Mouse (Mus musculus) heart, embryonic 10.5 days (tissue): ENCODE data around the gene Kcnj2. TPM values are rescaled to one million over a fixed set of nuclear protein-coding genes. Genes with fewer than 3 reads are reported as not detected.
A peak's percentile ranks its signal among the peaks of the same experiment; 100 is the strongest.

Experiments used
- DNase-seq: peaks from one replicate; pipeline ENCODE4 v3.0.0-alpha.2; 2017; ENCODE audit warnings: low spot score
- H3K27ac ChIP-seq: fragments of 300-500 bp; sonication (generic); 2 replicates; pipeline ENCODE4 v1.5.1; 2016; ENCODE audit warnings: mild to moderate bottlenecking
- H3K27me3 ChIP-seq: fragments of 300-500 bp; sonication (generic); 2 replicates; pipeline ENCODE4 v1.6.1; 2016; ENCODE audit warnings: mild to moderate bottlenecking; ENCODE audit not compliant: poor library complexity, insufficient read depth, severe bottlenecking
- H3K36me3 ChIP-seq: fragments of 300-500 bp; sonication (generic); 2 replicates; pipeline ENCODE4 v1.6.1; 2016; ENCODE audit warnings: mild to moderate bottlenecking, moderate library complexity
- H3K4me1 ChIP-seq: fragments of 300-500 bp; sonication (generic); 2 replicates; pipeline ENCODE4 v1.6.1; 2016; ENCODE audit warnings: mild to moderate bottlenecking
- H3K4me3 ChIP-seq: fragments of 300-500 bp; sonication (generic); 2 replicates; pipeline ENCODE4 v1.5.1; 2016; ENCODE audit warnings: mild to moderate bottlenecking, moderate library complexity
- H3K9me3 ChIP-seq: fragments of 300-500 bp; sonication (generic); 2 replicates; pipeline ENCODE4 v1.6.1; 2016; ENCODE audit warnings: mild to moderate bottlenecking, moderate library complexity
- WGBS: fragments of 180-500 bp; shearing (Covaris S2); methylation state at CpG from one replicate; pipeline ENCODE4 v1.1.7; 2016; 5-methylcytosine and 5-hydroxymethylcytosine counted together
- polyA plus RNA-seq: library from polyadenylated mRNA; unstranded; fragments of >200 nt; fragmentation: Nextera tagmentation; extraction: Ambion mirVana; gene quantifications from 2 replicates; pipeline ENCODE4 v1.2.1, GENCODE M21; 2016

The Kcnj2 gene
- polyA plus RNA-seq, 1 experiment from 2014 or later = 2.2 TPM

DNA sequence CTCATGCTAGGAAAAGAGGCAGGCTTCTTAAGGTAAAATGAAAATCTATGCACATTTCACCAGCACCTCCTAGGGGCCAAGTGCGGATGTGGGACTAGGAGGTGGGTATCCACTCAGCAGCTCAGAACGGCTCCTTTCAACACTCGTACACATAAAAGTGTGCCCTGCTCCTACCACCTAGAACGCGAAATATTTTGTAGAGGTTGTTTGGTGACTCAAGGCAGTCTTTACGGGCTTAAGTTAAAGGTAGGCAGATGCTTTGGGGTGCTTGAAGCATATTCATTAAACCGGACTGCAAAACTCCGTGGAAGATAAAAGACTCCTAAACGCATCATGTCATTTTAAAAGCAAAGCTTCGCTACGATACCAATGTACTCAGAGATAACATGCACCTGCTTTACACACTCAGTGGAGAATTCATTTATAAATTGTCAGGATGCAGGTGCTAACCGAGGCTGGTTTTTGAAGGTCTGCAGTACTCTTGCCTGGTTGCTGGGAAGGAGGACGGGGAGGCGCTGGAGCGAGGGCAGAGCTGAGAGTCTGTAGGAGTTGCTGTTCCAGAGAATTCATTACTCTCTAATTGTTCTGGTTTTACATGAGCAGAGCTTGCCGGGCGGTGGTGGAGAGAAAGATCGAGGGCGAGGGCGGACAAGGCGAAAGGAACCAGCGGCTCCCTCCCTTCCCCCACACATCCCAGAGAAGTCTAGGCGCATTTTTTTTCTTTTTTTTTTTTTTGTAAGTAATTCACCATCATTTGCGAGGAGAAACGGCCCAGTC, 1.0 kb upstream of the Kcnj2 start:
- Histone ChIP-seq H3K4me1 (no peaks in the 10 kb centered on the region), H3K27ac (peak overlapping the region; percentile 83; the same call in 1 of the 2 replicates), H3K36me3 (no peaks in the 10 kb centered on the region), H3K27me3 (no peaks in the 10 kb centered on the region), H3K4me3 (peak overlapping the region; percentile 73), H3K9me3 (no peaks in the 10 kb centered on the region)
- peak; percentile 82 for DNase-seq
- under 1% methylated on average over 25 of the region's 25 CpGs for WGBS

DNA sequence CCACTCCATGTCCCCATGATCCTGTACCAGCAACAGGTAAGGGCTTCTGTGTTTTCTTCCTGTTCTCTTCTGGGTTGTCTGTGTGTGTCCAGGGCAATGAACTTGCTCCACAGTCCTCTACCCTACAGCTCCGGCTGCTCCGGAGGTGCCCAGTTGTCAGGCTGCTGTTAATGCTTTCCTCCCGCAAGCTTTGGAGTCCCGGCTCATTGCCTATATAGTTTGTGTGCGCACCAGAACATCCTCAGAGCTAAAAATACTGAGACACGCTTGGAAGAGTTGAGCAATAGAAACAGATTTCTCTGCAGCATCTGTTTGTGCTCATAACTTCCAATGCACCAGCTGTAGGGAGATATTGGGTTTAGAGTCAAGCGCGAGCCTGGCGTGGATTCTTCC, 331 bp downstream of the Kcnj2 start:
- H3K36me3 ChIP-seq = no peaks in the 10 kb centered on the region
- H3K9me3 ChIP-seq = no peaks in the 10 kb centered on the region
- H3K4me1 ChIP-seq = no peaks in the 10 kb centered on the region
- peak overlapping the region; percentile 73 for H3K4me3 ChIP-seq
- no peaks in the 10 kb centered on the region for H3K27me3 ChIP-seq
- 2% methylated on average over 9 of the region's 9 CpGs for WGBS
- DNase-seq = no peak
- 0 out of 2 replicates have a peak overlapping the region, but pooled peaks have one; percentile 24 for H3K27ac ChIP-seq

DNA sequence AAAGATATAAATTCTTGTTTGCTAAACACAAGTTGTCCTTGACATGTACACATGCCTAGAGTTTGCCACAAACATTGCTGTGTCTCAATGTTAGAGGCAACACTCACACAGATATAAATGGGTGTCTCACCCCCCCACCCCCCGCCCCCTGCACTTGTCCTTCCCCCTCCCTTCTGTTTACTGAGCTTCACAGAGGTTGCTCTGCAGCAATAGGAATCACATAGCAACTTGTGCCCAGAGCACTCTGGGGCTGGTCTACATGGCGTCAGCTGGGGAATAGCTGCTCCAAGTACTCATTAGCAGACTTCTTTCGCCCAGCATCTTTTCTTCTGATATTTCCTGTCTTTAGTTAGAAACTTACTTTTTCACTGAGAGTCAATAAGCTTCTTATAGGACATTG, 1.8 kb downstream of the Kcnj2 start:
- H3K27me3 ChIP-seq = no peaks in the 10 kb centered on the region
- WGBS = 65% methylated on average over 3 of the region's 3 CpGs
- H3K36me3 ChIP-seq = peaks cover 10% of the 10 kb centered on the region
- DNase-seq = no peak
- H3K4me1 ChIP-seq = no peaks in the 10 kb centered on the region
- no peaks in the 10 kb centered on the region for H3K9me3 ChIP-seq
- H3K4me3 ChIP-seq = peak overlapping the region; percentile 73; the same call in 1 of the 2 replicates
- no peak overlapping the region for H3K27ac ChIP-seq

DNA sequence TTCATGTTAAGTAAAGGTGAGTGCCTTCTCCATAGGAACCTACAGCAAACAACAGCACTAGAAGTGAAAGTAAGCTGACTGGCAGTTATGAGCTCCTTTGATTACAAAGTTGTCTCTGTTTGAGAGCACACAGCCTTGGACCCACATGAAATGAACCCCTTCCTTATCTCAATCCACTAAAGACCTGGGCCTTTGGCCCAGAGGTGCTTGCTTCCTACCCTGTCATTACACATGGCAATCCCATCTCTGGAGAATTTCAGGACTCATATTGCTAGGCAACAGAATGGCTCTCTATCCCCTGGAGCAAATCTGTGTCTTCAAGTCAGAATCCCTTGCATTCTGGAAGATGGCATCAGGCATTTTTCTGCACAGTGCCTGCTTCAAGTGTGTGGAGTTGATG, 4.5 kb downstream of the Kcnj2 start:
- DNase-seq = no peak
- H3K36me3 ChIP-seq = peaks cover 10% of the 10 kb centered on the region
- H3K27ac ChIP-seq = no peak overlapping the region
- no peaks in the 10 kb centered on the region for H3K4me1 ChIP-seq
- H3K9me3 ChIP-seq = no peaks in the 10 kb centered on the region
- H3K4me3 ChIP-seq = no peak overlapping the region
- no peaks in the 10 kb centered on the region for H3K27me3 ChIP-seq

DNA sequence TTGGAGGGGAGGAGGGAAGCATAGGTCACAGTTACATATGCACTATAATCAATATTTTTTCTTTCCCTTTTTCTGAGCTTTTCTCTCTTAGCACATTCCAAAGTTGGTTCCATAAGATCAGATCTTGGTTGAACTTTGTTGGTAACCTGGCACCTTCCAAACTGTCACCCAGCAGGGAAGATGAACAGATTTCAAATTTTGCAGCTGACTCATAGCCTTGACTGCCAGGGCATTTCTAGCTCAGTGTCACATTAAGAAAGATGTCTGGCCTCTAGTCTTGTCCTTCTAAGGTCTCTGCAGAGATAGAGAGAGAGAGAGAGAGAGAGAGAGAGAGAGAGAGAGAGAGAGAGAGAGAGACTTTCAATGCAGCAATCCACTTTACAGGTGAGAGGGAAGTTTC, 8.2 kb downstream of the Kcnj2 start:
- no peaks in the 10 kb centered on the region for H3K27me3 ChIP-seq
- H3K4me3 ChIP-seq = no peak overlapping the region
- no peak for DNase-seq

DNA sequence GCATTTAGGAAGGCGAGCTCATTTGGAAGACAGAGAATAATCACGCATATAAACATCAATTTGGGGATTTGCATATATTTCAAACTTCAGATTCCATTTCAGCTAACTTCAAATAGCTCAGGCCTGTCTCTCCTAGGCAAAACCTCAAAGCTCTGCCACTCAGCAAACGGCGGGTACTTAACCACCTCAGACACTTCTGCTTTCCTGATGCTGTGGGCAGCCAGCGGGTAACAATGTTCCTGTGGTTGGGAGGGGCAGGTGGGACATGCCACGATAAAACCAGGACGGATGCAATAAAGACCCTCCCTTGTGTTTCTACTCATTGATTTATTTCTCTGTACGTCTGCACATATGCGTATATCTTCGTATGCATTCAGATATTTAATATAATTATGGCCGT, 12.1 kb downstream of the Kcnj2 start:
- Histone ChIP-seq H3K27ac (no peak overlapping the region), H3K4me1 (no peaks in the 10 kb centered on the region), H3K27me3 (no peaks in the 10 kb centered on the region), H3K4me3 (no peak overlapping the region), H3K9me3 (no peaks in the 10 kb centered on the region), H3K36me3 (no peaks in the 10 kb centered on the region)
- no peak for DNase-seq
- 86% methylated on average over 11 of the region's 11 CpGs for WGBS

More for the DNA sequence above, 8.2 kb downstream of the Kcnj2 start:
- peaks cover 10% of the 10 kb centered on the region for H3K36me3 ChIP-seq
- no peaks in the 10 kb centered on the region for H3K4me1 ChIP-seq
- H3K27ac ChIP-seq = no peak overlapping the region
- H3K9me3 ChIP-seq = no peaks in the 10 kb centered on the region

DNA sequence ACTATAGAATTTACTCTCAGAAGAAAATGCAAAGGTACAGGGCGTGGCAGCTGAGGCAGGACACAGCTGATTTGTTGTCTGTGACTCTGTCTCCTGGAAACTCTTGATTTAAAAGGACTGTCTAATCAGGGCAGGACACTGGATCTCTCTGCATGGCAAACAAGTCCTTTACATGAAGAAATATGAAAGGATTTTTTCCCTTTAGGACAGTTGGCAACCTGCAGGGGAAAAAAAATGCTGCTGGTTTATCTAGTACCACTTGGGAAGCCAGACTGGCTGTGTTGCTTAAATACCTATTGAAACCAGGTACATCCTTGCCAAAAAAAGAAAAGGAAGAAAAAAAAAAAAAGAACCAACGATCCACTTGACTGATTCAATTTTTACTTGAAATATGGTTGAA, 17.0 kb downstream of the Kcnj2 start:
- Histone ChIP-seq H3K27me3 (no peaks in the 10 kb centered on the region), H3K36me3 (no peaks in the 10 kb centered on the region), H3K27ac (no peak overlapping the region), H3K9me3 (no peaks in the 10 kb centered on the region), H3K4me1 (no peaks in the 10 kb centered on the region), H3K4me3 (no peak overlapping the region)
- no peak for DNase-seq
- WGBS = 86% methylated on average over 2 of the region's 2 CpGs

DNA sequence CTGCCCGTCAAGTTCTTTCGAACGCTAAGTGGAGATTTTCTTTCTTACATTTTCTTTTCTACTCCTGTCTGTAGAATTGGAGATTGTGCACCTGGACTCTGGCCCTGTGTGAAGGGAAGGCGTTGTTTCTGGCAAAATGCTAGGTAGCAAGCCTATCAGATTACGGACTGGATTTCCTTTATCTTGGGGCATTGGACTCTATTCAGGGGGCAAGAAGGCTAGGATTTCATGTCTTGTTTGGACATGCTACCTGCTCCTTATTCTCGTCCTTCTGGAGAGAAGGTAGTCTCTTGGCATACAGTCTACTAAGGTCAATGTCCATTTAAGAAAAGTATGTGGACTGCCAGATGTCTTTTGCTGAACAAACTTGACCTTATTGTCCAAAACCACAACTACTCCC, 21.0 kb downstream of the Kcnj2 start:
- Histone ChIP-seq H3K27me3 (no peaks in the 10 kb centered on the region), H3K9me3 (no peaks in the 10 kb centered on the region), H3K4me1 (peaks cover 3% of the 10 kb centered on the region; the same call in 1 of the 2 replicates), H3K36me3 (no peaks in the 10 kb centered on the region), H3K4me3 (no peak overlapping the region), H3K27ac (no peak overlapping the region)
- WGBS = 77% methylated on average over 6 of the region's 6 CpGs
- no peak for DNase-seq

DNA sequence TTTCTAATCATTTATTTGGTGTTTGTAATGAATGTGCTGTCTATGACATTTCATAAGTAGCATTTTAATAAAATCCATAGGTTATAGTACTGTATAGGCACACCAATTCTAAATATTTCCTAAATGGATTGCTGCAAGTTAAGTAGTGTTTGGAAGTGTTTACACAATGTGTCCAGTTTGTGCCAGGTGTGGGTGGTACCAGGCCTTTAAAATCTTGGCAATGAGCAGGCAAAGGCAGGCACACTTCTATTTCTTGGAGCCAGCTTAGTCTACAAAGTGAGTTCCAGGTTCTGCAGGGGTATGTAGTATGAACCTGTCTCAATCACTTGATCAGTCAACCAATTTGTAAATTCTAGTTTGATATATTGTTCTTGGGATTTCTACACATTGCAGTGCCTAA, 22.3 kb downstream of the Kcnj2 start:
- no peak overlapping the region for H3K27ac ChIP-seq
- peaks cover 3% of the 10 kb centered on the region; the same call in 1 of the 2 replicates for H3K4me1 ChIP-seq
- no peak overlapping the region for H3K4me3 ChIP-seq
- H3K9me3 ChIP-seq = no peaks in the 10 kb centered on the region
- no peaks in the 10 kb centered on the region for H3K27me3 ChIP-seq
- H3K36me3 ChIP-seq = no peaks in the 10 kb centered on the region
- no peak for DNase-seq

DNA sequence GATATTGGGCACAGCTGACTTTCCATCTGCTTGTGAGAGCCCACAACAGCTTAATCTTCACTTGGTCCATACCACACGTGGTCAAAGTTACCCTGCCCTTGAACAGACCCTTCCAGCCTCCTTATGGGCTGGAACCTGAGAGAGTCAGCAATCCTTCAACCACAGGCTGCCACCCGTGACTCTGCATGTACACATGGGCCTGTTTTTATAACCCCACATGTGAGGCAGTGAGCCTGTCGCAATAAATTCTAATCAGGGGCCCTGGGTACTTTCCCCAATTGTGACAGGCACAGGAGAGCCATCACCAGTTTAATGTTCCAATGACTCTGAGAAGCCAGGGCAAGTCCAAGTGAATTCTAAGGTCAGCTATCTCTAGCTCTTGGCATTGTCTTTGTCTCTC, 22.8 kb downstream of the Kcnj2 start:
- Histone ChIP-seq H3K4me3 (no peak overlapping the region), H3K27ac (no peak overlapping the region), H3K27me3 (no peaks in the 10 kb centered on the region), H3K4me1 (peaks cover 3% of the 10 kb centered on the region; the same call in 1 of the 2 replicates), H3K9me3 (no peaks in the 10 kb centered on the region), H3K36me3 (no peaks in the 10 kb centered on the region)
- DNase-seq = no peak
- 59% methylated on average over 3 of the region's 3 CpGs for WGBS

DNA sequence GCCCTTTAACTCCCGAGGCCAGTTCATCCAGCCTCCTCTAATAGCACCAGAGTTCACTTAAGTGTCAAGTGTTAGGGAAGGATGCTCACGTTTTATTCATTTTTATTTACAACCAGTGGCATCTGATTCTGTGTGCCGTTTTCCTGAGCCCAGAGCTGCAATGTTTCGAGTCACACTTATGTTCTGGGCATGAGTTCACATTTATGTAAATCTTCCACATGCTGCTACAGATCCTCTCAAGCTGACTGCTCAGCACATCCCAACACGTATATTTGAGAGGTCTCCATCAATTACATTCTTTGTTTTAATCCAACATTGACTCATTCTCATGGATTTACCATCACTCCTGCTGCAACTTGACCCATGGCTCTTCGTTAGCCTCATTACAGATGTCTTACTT, 25.2 kb downstream of the Kcnj2 start:
- no peak overlapping the region for H3K27ac ChIP-seq
- no peaks in the 10 kb centered on the region for H3K36me3 ChIP-seq
- whole genome bisulfite sequencing = 75% methylated on average over 6 of the region's 6 CpGs
- DNase-seq = no peak
- no peaks in the 10 kb centered on the region for H3K27me3 ChIP-seq
- no peaks in the 10 kb centered on the region for H3K9me3 ChIP-seq
- H3K4me1 ChIP-seq = peaks cover 3% of the 10 kb centered on the region; the same call in 1 of the 2 replicates
- H3K4me3 ChIP-seq = no peak overlapping the region

DNA sequence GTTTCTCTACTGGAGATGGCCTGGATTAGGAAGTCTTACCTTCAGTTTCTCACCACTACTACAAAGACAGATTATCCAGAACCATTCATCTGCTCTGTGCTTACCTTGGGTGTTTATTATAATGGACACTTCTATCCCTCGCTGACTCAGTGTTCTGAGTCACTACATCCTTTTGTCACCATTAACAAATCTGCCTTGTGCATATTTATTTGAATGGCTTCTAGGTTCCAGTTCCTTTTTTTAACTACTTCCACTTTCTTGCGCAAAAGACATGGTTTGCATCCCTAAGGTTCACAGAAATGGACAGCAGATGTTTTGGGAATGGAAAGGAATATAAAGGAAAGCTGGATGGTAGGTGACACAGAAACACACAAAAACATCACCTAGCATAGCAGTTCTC, 27.0 kb downstream of the Kcnj2 start:
- Histone ChIP-seq H3K27ac (no peak overlapping the region), H3K9me3 (no peaks in the 10 kb centered on the region), H3K4me1 (peaks cover 3% of the 10 kb centered on the region; the same call in 1 of the 2 replicates), H3K27me3 (no peaks in the 10 kb centered on the region), H3K4me3 (no peak overlapping the region), H3K36me3 (no peaks in the 10 kb centered on the region)
- no peak for DNase-seq
- WGBS = 89% methylated on average over 2 of the region's 2 CpGs

DNA sequence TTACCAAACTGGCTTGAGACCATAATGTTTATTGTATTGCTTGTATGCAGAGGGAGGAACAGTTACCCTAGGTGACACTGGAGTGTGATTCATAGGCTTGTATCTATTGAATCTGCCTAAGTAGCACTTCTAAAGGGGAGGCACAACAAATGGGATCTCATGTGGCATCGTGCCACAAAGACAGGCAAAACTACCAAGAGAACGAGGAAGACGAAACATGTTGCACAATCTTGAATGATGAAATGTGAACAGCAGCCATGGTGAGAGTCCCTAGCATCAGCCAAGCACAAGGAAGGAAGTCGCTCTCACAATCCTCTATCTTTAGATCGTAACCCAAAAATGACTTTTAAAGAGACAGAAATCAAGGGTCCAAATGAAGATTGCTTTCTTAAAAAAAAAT, 30.6 kb downstream of the Kcnj2 start:
- no peak overlapping the region for H3K27ac ChIP-seq
- DNase-seq = no peak
- H3K9me3 ChIP-seq = no peaks in the 10 kb centered on the region
- WGBS = 85% methylated on average over 5 of the region's 5 CpGs
- no peaks in the 10 kb centered on the region for H3K4me1 ChIP-seq
- no peaks in the 10 kb centered on the region for H3K27me3 ChIP-seq
- no peak overlapping the region for H3K4me3 ChIP-seq
- no peaks in the 10 kb centered on the region for H3K36me3 ChIP-seq

DNA sequence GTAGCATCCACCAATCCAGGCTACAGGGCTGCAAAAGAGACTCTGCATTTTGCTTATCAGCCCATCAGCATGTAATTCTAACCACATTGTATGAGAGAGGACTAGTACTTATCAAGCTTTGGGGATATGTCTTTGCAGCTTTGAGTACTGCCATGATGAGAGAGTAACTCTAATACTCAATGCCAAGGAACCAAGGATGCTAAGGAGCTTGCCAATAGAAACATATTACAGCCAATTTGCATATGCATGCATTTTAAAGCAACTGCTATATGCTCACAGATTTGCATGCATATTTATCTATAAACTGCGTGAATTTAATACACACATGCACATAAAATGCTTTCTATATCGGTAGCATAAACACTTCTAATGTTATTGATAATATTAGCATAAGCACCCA, 34.2 kb downstream of the Kcnj2 start:
- Histone ChIP-seq H3K4me1 (no peaks in the 10 kb centered on the region), H3K27ac (no peak overlapping the region), H3K27me3 (no peaks in the 10 kb centered on the region), H3K4me3 (no peak overlapping the region), H3K36me3 (no peaks in the 10 kb centered on the region), H3K9me3 (no peaks in the 10 kb centered on the region)
- 77% methylated on average over 2 of the region's 2 CpGs for WGBS
- no peak for DNase-seq
